Comparison of ENCODE assay signal across 8 mouse cellular contexts in genomic region chr2:34370725-34371440, GRCm38 (mm10). TPM values are rescaled to one million over a fixed set of nuclear protein-coding genes. Genes with fewer than 3 reads are reported as not detected.
DNase-seq lines count a peak whose midpoint lies in the region; ATAC-seq and TF ChIP-seq lines count a peak whose summit lies in the region.

No protein-coding gene starts in this region.

- 0 out of 2 replicates have a peak, but pooled peaks cover 2% of the 10 kb centered on the region for H3K27me3 ChIP-seq in forebrain, embryonic 11.5 days (ENCODE audit: control insufficient read depth, insufficient read depth, low read length)
- H3K27me3 ChIP-seq in limb, embryonic 10.5 days (ENCODE audit: low read depth, poor library complexity, severe bottlenecking), result peaks cover 12% of the 10 kb centered on the region
- H3K27me3 ChIP-seq in midbrain, embryonic 14.5 days (ENCODE audit: control insufficient read depth, insufficient read depth, low read length), result no peaks in the 10 kb centered on the region

- peak overlapping the region; percentile 94 for H3K4me2 ChIP-seq in forebrain, embryonic 11.5 days (ENCODE audit: low read depth, low read length, severe bottlenecking)
- peak overlapping the region; percentile 92 for H3K4me2 ChIP-seq in midbrain, embryonic 14.5 days (ENCODE audit: low read length)

- intact Hi-C loops in heart, postnatal 36 days (cut with DNase I), result loop anchor here (5.0 kb wide), 1 partner anchor 124 kb away; no protein-coding TSS in a partner anchor

- no peak for DNase-seq in ES-E14 (ENCODE audit: low read depth, low spot score)
- peak; percentile 51 for DNase-seq in brain, embryonic 14.5 days (ENCODE audit: low read depth)
- peak; percentile 75 for DNase-seq in forebrain, embryonic 11.5 days (ENCODE audit: low spot score)
- peak; percentile 46 to 58 for DNase-seq in heart, postnatal 36 days
- peak; percentile 68 for DNase-seq in limb, embryonic 10.5 days (ENCODE audit: low spot score)
- peak; percentile 60 for DNase-seq in midbrain, embryonic 14.5 days
- peak; percentile 7 to 41 for DNase-seq in spleen, postnatal 36 days (ENCODE audit: low spot score in 2 of 2)

- in situ Hi-C loops in ES-E14 (cut with MboI; ENCODE audit: low sequenced_read_pairs in 2 of 2, unreplicated experiment in 2 of 2), result no loop called here

- TF ChIP-seq POLR2A in brain, embryonic 14.5 days (IDR thresholded peaks at IDR 0.05; ENCODE audit: borderline replicate concordance, extremely low read depth, insufficient read depth, insufficient read length, poor library complexity, severe bottlenecking), result no peak

- H3K36me3 ChIP-seq in ES-E14 (ENCODE audit: control insufficient read depth, insufficient read depth, low read length, poor library complexity, severe bottlenecking), result no peaks in the 10 kb centered on the region
- H3K36me3 ChIP-seq in forebrain, embryonic 11.5 days (ENCODE audit: control insufficient read depth, insufficient read depth, low read length), result no peaks in the 10 kb centered on the region
- no peaks in the 10 kb centered on the region for H3K36me3 ChIP-seq in limb, embryonic 10.5 days
- H3K36me3 ChIP-seq in midbrain, embryonic 14.5 days (ENCODE audit: control insufficient read depth, insufficient read depth, low read length), result no peaks in the 10 kb centered on the region

- no peak for TF ChIP-seq CTCF in brain, embryonic 14.5 days (IDR thresholded peaks at IDR 0.05; ENCODE audit: borderline replicate concordance, extremely low read depth, insufficient read depth, insufficient read length)

- ATAC-seq in forebrain, embryonic 11.5 days (replicated peaks; ENCODE audit: low FRiP score), result no peak
- no peak for ATAC-seq in midbrain, embryonic 14.5 days (ENCODE audit: low FRiP score, low TSS enrichment)
- no peak for ATAC-seq in inflammation-experienced regulatory T-cells, adult 6 months

- peak overlapping the region; percentile 86 to 97 for H3K4me3 ChIP-seq in ES-E14 (ENCODE audit: insufficient read depth in 1 of 2, low read depth in 1 of 2, low read length in 2 of 2, poor library complexity in 1 of 2, severe bottlenecking in 1 of 2)
- H3K4me3 ChIP-seq in forebrain, embryonic 11.5 days (ENCODE audit: low read depth, low read length), result peak overlapping the region; percentile 84
- peak overlapping the region; percentile 92 for H3K4me3 ChIP-seq in limb, embryonic 10.5 days
- peak overlapping the region; percentile 87 for H3K4me3 ChIP-seq in midbrain, embryonic 14.5 days (replicated peaks; ENCODE audit: low read depth, low read length)

- WGBS in forebrain, embryonic 11.5 days, result under 1% methylated on average over 42 of the region's 42 CpGs
- WGBS in limb, embryonic 10.5 days, result under 1% methylated on average over 42 of the region's 42 CpGs
- WGBS in midbrain, embryonic 14.5 days, result under 1% methylated on average over 42 of the region's 42 CpGs

- peak overlapping the region; percentile 89 for H3K9ac ChIP-seq in ES-E14 (ENCODE audit: insufficient read depth, low read depth, low read length, poor library complexity, severe bottlenecking)
- H3K9ac ChIP-seq in forebrain, embryonic 11.5 days (ENCODE audit: low read length), result peak overlapping the region; percentile 95
- peak overlapping the region; percentile 98 for H3K9ac ChIP-seq in midbrain, embryonic 14.5 days (replicated peaks; ENCODE audit: low read length)

- H3K4me1 ChIP-seq in ES-E14 (ENCODE audit: control insufficient read depth in 2 of 2, insufficient read depth in 2 of 2, low read length in 2 of 2, poor library complexity in 1 of 2), result peaks cover 2 to 4% of the 10 kb centered on the region in 2 experiments; a peak in 1 of 4 replicates
- peaks cover 3% of the 10 kb centered on the region; the same call in 1 of the 2 replicates for H3K4me1 ChIP-seq in forebrain, embryonic 11.5 days (replicated peaks; ENCODE audit: control insufficient read depth, insufficient read depth, low read length)
- peaks cover 42% of the 10 kb centered on the region for H3K4me1 ChIP-seq in limb, embryonic 10.5 days
- peaks cover 9% of the 10 kb centered on the region; the same call in 1 of the 2 replicates for H3K4me1 ChIP-seq in midbrain, embryonic 14.5 days (ENCODE audit: control insufficient read depth, insufficient read depth, low read length)

- no peaks in the 10 kb centered on the region for H3K9me3 ChIP-seq in ES-E14 (ENCODE audit: control insufficient read depth, insufficient read depth, low read depth, low read length)
- H3K9me3 ChIP-seq in forebrain, embryonic 11.5 days (ENCODE audit: control insufficient read depth, low read length), result no peaks in the 10 kb centered on the region
- H3K9me3 ChIP-seq in limb, embryonic 10.5 days (replicated peaks), result no peaks in the 10 kb centered on the region
- H3K9me3 ChIP-seq in midbrain, embryonic 14.5 days (ENCODE audit: control insufficient read depth, low read length), result no peaks in the 10 kb centered on the region

- H3K27ac ChIP-seq in ES-E14 (ENCODE audit: insufficient read depth, low read depth, low read length, poor library complexity, severe bottlenecking), result no peak overlapping the region
- peak overlapping the region; percentile 98 for H3K27ac ChIP-seq in forebrain, embryonic 11.5 days (ENCODE audit: low read depth, low read length)
- H3K27ac ChIP-seq in limb, embryonic 10.5 days, result peak overlapping the region; percentile 99
- peak overlapping the region; percentile 98 for H3K27ac ChIP-seq in midbrain, embryonic 14.5 days (replicated peaks; ENCODE audit: low read depth, low read length)

TF ChIP-seq in ES-E14, 5 proteins besides CTCF, POLR2A, EP300 and RAD21:
- no peak for TF ChIP-seq MAFK (IDR thresholded peaks at IDR 0.05; ENCODE audit: insufficient read depth, low read depth, low read length)
- no peak for TF ChIP-seq CHD2 (IDR thresholded peaks at IDR 0.05; ENCODE audit: low read depth, low read length)
- no peak for TF ChIP-seq HCFC1 (IDR thresholded peaks at IDR 0.05; ENCODE audit: borderline replicate concordance, insufficient read depth, low read length)
- TF ChIP-seq ZNF384 (IDR thresholded peaks at IDR 0.05; ENCODE audit: low read depth, low read length), result no peak
- no peak for TF ChIP-seq ZC3H11A (IDR thresholded peaks at IDR 0.05; ENCODE audit: borderline replicate concordance, low read depth, low read length)

RNA-seq across cellular contexts. Expression of gene Pbx3, which starts 2.1 kb away (rescaled TPM):
- 6.6 and 7.6 TPM in 2 replicates for total RNA-seq in ES-E14 (2012; rRNA removed)
- polyA plus RNA-seq in brain, embryonic 14.5 days (2012; rRNA removed), result 126 and 187 TPM in 2 replicates
- polyA plus RNA-seq in forebrain, embryonic 11.5 days (2014; fragmentation: Nextera tagmentation; extraction: Ambion mirVana), result 46.1 and 51.5 TPM in 2 replicates
- 1 to 10 TPM; 8.6 to 9.0 TPM for total RNA-seq in heart, postnatal 36 days (2021)
- 30.0 and 31.9 TPM in 2 replicates for polyA plus RNA-seq in limb, embryonic 10.5 days (2016; fragmentation: Nextera tagmentation; extraction: Ambion mirVana)
- 141 and 150 TPM in 2 replicates for polyA plus RNA-seq in midbrain, embryonic 14.5 days (2014; fragmentation: Nextera tagmentation; extraction: Ambion mirVana)
- 1 to 10 TPM; 1.2 to 3.4 (median 1.6) TPM for polyA plus RNA-seq in inflammation-experienced regulatory T-cells, adult 6 months (2017; shearing (Covaris generic))

RNA-seq across cellular contexts. Expression of gene Mapkap1, which starts 35.7 kb away (rescaled TPM):
- 41.5 and 47.3 TPM in 2 replicates for total RNA-seq in ES-E14 (2012; rRNA removed)
- polyA plus RNA-seq in brain, embryonic 14.5 days (2012; rRNA removed), result 72.2 and 74.7 TPM in 2 replicates
- 96.3 and 115 TPM in 2 replicates for polyA plus RNA-seq in forebrain, embryonic 11.5 days (2014; fragmentation: Nextera tagmentation; extraction: Ambion mirVana)
- total RNA-seq in heart, postnatal 36 days (2021), result 10 to 100 TPM; 57.3 to 73.2 TPM
- polyA plus RNA-seq in limb, embryonic 10.5 days (2016; fragmentation: Nextera tagmentation; extraction: Ambion mirVana), result 80.5 and 96.4 TPM in 2 replicates
- 81.5 and 94.6 TPM in 2 replicates for polyA plus RNA-seq in midbrain, embryonic 14.5 days (2014; fragmentation: Nextera tagmentation; extraction: Ambion mirVana)
- 10 to 100 TPM; 16.3 to 23.3 (median 18.3) TPM for polyA plus RNA-seq in inflammation-experienced regulatory T-cells, adult 6 months (2017; shearing (Covaris generic))
